Mouse (Mus musculus) lung, adult 2 months (tissue): Measurements from ENCODE around the gene Bahd1. TPM values are rescaled to one million over a fixed set of nuclear protein-coding genes. Genes with fewer than 3 reads are reported as not detected.
A peak's percentile ranks its signal among the peaks of the same experiment; 100 is the strongest.

Source experiments
- DNase-seq: peaks from one replicate; pipeline ENCODE4 v3.0.0; 2022
- H3K4me1 ChIP-seq: fragments of 200-500 bp; 2 replicates; pipeline ENCODE4 v1.6.1; 2011; ENCODE audit warnings: low read length; ENCODE audit not compliant: control insufficient read depth, insufficient read depth
- H3K4me3 ChIP-seq: fragments of 200-500 bp; replicated peaks from 2 replicates; pipeline ENCODE3; 2011; ENCODE audit warnings: low read depth, mild to moderate bottlenecking, control low read depth, low read length; ENCODE audit errors: extremely low read depth
- CTCF ChIP-seq: fragments of 200-500 bp; IDR thresholded peaks from 2 replicates; pipeline ENCODE4 v1.5.1; 2011; ENCODE audit warnings: mild to moderate bottlenecking, low read length, control low read depth; ENCODE audit not compliant: insufficient read depth
- POLR2A ChIP-seq: fragments of 200-500 bp; IDR thresholded peaks from 2 replicates; pipeline ENCODE4 v1.6.1; 2011; ENCODE audit warnings: low read depth, mild to moderate bottlenecking, control low read depth, low read length, borderline replicate concordance; ENCODE audit errors: extremely low read depth
- WGBS: fragments of 180-500 bp; shearing (Covaris S2); methylation state at CpG from one replicate; pipeline ENCODE4 v1.1.7; 2018; 5-methylcytosine and 5-hydroxymethylcytosine counted together
- polyA plus RNA-seq: library from polyadenylated mRNA; depleted of rRNA; stranded (reverse); fragments of >200 nt; gene quantifications from 2 replicates; pipeline ENCODE4 v1.2.3, GENCODE M21; 2012; rRNA removed

The Bahd1 gene
- 18.7 and 21.0 TPM in 2 replicates for polyA plus RNA-seq

- Histone ChIP-seq H3K4me1 (peaks cover 26% of the 10 kb centered on the region), H3K4me3 (peak within 1 kb of the TSS; percentile 20)
- WGBS = 2% methylated on average over 32 of the region's 32 CpGs
- peak; percentile 42 for DNase-seq
- TF ChIP-seq POLR2A = no peak
- no peak for TF ChIP-seq CTCF
These were observed at the start of gene Bahd1 for GRCm38 (mm10) chr2:118899981-118900825. Gene Bahd1, plus strand, starts transcription at chr2:118900377.

- no peak overlapping the region for H3K4me3 ChIP-seq
- DNase-seq = no peak
- H3K4me1 ChIP-seq = no peaks in the 10 kb centered on the region
- TF ChIP-seq POLR2A (no peak), CTCF (no peak)
- 43% methylated on average over 3 of the region's 3 CpGs for WGBS
These were observed 48.4 kb upstream of the Bahd1 start for GRCm38 (mm10) chr2:118851756-118852155.

- Histone ChIP-seq H3K4me3 (peak within 1 kb of the TSS; percentile 88), H3K4me1 (peaks cover 4% of the 10 kb centered on the region; the same call in 1 of the 2 replicates)
- DNase-seq = peak; percentile 87
- WGBS = 1% methylated on average over 34 of the region's 34 CpGs
- TF ChIP-seq POLR2A (peak; percentile 96; the same call in 1 of the 2 replicates), CTCF (no peak)
These were observed 38.5 kb upstream of the Bahd1 start, which contains the start of gene Ivd for GRCm38 (mm10) chr2:118861454-118862339. Gene Ivd, plus strand, starts transcription at chr2:118861954.

GRCm38 (mm10) chr2:118862340-118862675 is 37.9 kb upstream of the Bahd1 start:
- H3K4me1 ChIP-seq = peaks cover 4% of the 10 kb centered on the region; the same call in 1 of the 2 replicates
- no CpG with 5 or more reads among the region's 3 CpGs for WGBS
- DNase-seq = no peak
- peak overlapping the region; percentile 88 for H3K4me3 ChIP-seq
- TF ChIP-seq POLR2A = no peak
- TF ChIP-seq CTCF = no peak

- no peak for TF ChIP-seq CTCF
- TF ChIP-seq POLR2A = no peak
- H3K4me1 ChIP-seq = no peaks in the 10 kb centered on the region
- no peak for DNase-seq
- WGBS = 39% methylated on average over 3 of the region's 3 CpGs
- H3K4me3 ChIP-seq = no peak overlapping the region
These were observed 29.6 kb upstream of the Bahd1 start for GRCm38 (mm10) chr2:118870601-118871000.

- 24% methylated on average over 1 of the region's 1 CpGs for WGBS
- H3K4me1 ChIP-seq = no peaks in the 10 kb centered on the region
- H3K4me3 ChIP-seq = no peak overlapping the region
- DNase-seq = no peak
- TF ChIP-seq CTCF (no peak), POLR2A (no peak)
These were observed 29.1 kb upstream of the Bahd1 start for GRCm38 (mm10) chr2:118871032-118871431.

- Histone ChIP-seq H3K4me3 (no peak overlapping the region), H3K4me1 (no peaks in the 10 kb centered on the region)
- DNase-seq = no peak
- TF ChIP-seq POLR2A (no peak), CTCF (no peak)
- 79% methylated on average over 5 of the region's 5 CpGs for WGBS
These were observed 27.2 kb upstream of the Bahd1 start for GRCm38 (mm10) chr2:118873018-118873417.

GRCm38 (mm10) chr2:118873890-118874430 is 26.2 kb upstream of the Bahd1 start:
- DNase-seq = no peak
- WGBS = 65% methylated on average over 6 of the region's 6 CpGs
- no peak for TF ChIP-seq POLR2A
- TF ChIP-seq CTCF = no peak
- no peak overlapping the region for H3K4me3 ChIP-seq
- H3K4me1 ChIP-seq = no peaks in the 10 kb centered on the region

GRCm38 (mm10) chr2:118875316-118875715 is 24.9 kb upstream of the Bahd1 start:
- no peak for TF ChIP-seq CTCF
- TF ChIP-seq POLR2A = no peak
- no peak for DNase-seq
- Histone ChIP-seq H3K4me1 (no peaks in the 10 kb centered on the region), H3K4me3 (no peak overlapping the region)
- WGBS = 94% methylated on average over 8 of the region's 8 CpGs

- no peak for DNase-seq
- 92% methylated on average over 9 of the region's 9 CpGs for WGBS
- Histone ChIP-seq H3K4me3 (no peak overlapping the region), H3K4me1 (no peaks in the 10 kb centered on the region)
- no peak for TF ChIP-seq POLR2A
- no peak for TF ChIP-seq CTCF
These were observed 23.7 kb upstream of the Bahd1 start for GRCm38 (mm10) chr2:118876453-118876852.
